Mouse (Mus musculus) frontal cortex, postnatal 14 days (tissue): ENCODE measurements around the gene Elmo1.

ENCODE experiments used
- DNase-seq, 2 experiments: peaks; one replicate each; pipeline ENCODE4 v3.0.0; 2022; ENCODE audit warnings: low spot score in 2 of 2

Elmo1 gene

DNA sequence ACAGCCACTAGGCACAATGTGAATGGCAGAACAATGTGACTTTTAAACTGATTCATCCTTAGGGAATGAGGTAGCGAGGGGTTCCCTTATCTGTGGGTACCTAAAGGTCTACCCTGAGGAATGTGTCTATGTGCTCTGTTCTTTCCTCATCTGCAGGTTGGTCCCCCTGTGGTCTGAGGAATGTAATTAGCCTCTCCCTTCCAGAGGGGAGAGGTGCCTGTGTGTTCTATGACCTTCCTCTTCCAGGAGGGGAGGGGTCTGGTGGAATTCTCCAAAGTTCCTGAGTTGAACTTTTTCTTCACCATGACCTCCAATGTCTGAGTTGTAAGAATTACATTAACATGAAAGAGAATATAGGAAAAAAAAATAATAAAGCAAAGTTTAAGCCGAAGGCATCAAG is 294.4 kb downstream of the Elmo1 start:
- DNase-seq, result no peak

DNA sequence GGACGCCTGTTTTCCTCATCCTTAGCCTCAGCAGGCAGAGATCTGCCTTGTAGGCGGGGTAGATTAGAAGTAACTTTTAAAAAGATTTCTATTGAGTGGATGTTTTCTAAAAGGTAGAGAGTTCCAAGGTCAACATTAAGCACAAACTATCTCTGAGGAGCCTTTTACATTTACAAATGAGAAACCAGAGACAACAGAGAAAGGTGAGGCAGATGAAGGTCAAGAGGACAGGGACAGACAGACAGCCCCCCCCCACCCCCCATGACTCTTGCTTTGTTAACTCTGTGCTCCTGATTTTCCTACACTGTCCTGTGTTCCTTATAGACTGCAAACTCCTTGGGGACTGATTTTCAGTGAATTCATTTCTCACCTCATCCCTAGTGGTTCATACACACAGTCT is 295.0 kb downstream of the Elmo1 start:
- no peak for DNase-seq

DNA sequence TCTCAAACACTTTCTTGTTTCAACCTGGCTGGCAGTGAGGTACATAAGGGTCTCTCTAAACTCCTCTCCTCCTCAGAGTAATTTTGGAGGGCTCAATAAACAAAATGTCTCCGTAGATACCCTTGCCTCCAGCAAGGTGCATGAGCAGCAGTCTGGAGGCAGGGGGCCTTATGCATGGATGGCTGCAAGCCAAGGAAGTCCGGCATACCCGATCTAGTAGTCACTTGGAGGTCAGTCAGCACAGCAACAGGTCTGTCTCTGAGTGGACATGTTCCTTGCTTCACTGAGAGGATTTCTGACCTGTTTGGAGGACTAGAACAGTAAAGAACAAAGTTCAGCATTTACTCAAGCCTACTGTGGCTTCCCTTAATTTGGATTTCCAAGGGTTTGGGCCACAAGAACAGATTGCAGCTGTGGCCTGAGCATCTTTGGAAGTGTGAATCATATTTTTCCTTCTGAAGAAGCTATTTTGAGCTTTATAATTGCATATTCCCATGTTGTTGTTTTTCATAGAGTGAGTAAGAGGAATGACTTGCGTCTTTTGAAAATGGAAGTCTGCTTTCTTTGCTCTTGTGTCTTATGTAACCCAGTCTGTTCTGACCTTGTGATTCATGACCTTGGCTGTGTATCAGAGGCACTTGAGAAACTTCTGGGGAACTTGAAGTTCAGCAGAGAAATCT is 296.2 kb downstream of the Elmo1 start:
- no peak for DNase-seq

DNA sequence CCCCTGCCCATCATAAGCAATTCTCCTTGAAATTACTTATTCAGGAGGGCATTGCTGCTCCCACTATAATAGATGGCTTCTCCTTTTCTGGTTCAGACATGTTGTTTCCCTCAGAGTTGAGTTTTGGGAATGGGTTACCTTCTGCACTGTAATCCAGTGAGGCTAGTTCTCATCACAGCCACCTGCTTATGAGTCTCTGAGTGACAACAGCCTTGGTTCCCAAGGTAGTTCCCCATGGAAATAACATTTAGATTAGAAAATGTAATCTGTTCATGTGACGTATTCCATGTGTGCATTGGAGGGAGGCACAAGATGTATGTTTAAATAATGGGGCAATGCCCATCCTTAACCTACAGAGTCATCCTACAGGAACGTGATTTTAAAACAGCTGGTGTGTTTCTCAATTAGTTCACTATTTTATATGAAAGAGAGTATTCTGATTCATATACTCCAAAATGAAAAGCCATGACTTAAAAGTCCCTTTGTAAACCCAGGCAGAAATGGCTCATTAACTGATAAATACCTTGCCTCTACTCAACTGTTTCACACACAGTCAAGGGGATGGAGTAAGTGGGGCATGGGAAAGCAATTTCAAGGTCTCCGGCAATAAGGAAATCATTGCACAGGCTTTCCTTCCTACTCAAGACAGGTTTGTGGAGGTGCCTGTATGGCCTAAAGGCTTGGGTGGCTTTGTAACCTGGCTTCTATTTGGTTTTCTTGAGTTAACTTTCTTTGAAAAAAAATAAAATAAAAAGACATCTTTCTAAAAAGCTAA is 302.6 kb downstream of the Elmo1 start:
- no peak for DNase-seq

DNA sequence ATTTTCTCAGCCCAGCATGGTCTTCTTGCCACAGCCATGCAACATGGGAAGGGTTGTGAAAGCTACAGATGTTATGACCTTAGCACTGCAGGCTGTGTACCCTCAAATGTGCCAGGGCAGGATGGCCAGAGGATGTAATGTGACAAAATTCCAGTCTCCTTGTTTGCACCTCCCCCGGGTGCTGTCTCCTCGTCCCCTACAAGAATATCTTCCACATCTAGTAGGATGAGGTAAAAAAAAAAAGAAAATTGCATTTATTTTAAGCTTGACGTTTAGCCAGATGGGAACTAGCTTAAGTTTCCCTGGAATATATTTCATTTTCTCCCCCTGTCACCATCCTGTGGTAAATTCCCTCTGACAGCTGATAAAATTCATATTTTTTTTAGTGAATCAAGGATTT is 307.3 kb downstream of the Elmo1 start:
- peak; percentile 11 to 25 for DNase-seq

DNA sequence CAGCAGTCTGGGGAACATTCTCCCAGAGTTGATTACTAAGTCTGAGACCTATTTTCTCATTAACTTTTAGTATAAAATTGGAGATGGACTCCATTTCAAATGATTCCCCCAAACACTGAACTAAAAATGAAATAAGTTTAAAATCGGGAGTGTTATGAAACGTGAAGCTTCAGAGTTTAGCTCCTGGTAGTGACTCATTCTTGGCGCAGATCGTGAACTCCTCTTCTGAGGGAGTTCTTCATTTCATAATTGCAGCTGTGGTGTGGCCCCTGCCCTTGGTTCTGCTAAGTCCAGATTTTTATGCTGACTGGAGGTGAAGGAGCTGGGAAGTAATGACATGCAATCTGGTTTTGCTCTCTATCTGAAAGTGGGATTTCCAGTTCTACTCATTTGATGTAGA is 307.9 kb downstream of the Elmo1 start:
- DNase-seq, result no peak

DNA sequence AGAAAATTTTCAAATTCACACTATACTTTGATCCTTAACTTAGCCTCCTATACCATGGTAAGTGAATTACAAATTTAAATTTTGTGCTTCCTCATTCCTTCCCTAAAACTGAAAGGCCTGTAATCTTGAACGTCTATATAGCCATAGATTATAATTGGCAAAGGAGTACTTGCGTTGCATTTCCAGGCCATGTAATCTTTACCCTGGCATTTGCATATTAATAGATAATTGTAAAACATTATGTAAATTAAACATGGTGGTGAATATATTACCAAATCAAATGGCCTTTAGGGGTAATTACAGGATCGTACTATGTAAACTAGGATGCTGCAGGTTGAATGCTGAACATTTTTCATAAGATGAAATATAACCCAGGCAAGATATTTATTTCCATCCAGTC is 314.1 kb downstream of the Elmo1 start:
- no peak for DNase-seq

DNA sequence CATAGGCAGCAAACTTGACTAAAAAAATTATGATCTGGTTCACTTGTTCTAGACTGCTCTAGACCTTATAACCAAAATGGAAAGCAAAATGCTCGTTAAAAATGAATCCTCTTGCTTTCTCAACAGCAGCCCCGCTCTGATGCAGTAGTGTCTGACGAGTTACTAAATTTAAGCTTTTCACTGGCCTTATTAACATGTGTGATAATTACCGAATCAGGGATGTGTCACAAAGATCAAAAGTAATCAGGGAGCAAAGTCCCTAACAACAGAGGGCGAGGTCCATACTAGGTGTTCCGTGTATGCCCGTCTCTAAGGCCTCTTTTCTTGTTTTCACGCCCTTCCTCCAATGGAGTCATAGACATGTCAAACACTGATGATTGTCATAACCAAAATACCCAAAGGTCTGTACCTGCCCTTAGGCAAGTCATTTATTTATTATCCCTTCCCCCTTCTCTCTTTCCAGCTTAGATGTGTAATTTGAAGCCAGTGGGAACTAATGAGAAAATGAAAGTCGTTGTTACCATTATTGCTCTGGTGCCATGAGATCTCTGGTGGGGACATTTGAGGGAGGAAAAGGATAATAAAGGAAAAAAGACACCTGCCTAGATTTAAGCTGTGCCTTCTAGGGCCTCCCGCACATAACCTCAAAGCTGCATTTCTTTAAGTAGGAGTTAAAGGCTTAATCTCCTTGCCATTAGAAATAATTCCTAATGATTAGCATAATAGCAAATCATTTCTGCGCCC is 316.2 kb downstream of the Elmo1 start:
- DNase-seq, result no peak

DNA sequence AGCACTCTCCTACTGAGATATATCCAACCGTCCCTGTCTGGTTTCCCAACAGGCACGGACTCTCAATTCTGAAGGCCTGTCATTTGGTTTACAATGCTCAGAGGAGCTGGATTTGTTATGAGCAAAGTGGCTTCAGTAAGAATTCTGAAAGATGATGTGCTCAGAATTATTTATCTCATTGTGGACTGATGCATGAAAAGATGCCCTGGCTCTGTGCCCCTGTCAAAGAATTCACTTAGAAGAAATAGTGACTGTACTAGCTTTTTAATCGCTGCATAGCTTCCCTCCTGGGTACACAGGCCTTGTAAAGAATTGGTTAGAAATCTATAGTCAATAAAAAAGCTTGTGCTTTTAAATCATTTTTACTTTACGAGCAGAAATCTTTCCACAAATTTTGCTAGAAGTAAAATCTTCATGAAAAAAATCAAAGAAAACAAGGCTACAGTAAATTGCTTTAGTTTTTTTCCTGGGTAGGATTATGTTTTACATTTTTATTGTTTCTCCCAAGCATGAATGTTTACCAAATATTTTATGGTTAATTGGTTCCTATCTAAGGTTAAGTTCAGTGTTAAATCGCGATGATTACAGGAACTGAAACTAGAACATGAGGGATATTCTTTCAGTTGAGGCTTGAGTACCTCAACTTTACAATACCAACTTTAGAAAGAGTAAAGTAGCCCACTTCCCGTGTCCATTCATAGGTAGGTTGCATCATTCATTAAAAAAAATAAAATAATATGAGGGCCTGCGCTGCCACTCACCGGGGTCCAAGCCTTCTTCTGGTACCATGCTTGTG is 320.1 kb downstream of the Elmo1 start:
- DNase-seq, result no peak

DNA sequence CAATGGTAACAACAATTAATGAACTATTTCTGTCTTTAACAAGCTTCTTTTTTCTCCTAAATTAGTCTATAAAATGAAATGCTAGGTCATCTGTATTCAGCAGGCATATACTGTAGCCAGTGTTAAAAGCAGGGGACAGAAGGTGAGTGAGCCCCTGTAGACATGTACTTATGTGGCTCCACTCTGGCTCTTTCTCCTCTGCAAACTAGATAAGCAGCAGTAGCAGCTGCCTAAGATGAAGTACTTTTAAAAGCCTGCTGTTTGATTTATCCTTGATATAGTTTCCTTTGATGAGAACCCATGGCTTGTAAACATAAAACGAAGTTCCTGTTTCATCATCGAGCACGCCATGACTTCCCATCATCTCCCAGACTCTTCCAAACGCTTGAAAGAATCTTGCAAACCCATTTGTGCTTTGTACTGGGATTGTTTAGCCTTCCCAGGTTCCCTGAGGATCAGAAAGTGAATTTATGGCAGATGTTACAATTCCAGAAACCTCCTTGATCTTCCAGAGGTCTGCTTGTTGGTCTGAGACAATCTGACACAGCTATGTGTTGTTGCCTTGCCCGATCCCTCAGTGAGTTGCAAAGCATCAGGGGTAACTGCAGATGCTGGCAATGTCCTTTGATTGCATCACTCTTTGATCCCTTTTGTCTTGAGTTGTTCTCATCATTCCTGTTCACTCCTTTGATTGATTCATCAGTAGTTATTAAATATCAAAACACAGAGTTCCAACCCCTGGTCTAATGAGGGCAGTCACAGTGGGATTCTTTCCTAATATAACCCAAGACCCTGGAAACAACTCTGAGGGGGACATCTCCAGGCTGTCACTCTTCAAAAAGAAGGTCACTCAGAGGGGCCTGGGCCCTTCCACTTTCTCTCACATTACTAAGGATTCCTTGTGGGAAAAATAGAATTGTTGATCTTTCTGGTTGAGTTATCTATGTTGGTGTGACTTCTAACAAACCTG is 326.6 kb downstream of the Elmo1 start:
- no peak for DNase-seq

DNA sequence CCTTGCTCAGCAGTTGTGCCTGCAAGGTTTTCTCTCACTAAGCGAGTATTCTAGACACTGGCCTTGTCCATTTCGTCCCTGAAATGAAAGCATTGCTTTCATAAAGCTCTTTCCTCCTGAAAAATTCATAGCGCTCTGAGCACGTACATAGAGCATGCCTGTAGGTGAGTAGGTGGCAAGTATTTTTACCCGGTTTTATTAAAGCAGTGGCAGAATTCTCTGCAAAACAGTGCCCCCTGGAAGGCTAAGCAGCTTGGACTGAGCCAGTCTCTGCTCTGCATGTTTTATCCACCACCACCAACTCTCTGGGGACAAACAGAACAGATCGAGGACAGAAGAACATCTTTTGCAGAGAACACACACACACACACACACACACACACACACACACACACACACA is 340.6 kb downstream of the Elmo1 start:
- DNase-seq, result peak in 1 of 2 experiments; percentile 11

DNA sequence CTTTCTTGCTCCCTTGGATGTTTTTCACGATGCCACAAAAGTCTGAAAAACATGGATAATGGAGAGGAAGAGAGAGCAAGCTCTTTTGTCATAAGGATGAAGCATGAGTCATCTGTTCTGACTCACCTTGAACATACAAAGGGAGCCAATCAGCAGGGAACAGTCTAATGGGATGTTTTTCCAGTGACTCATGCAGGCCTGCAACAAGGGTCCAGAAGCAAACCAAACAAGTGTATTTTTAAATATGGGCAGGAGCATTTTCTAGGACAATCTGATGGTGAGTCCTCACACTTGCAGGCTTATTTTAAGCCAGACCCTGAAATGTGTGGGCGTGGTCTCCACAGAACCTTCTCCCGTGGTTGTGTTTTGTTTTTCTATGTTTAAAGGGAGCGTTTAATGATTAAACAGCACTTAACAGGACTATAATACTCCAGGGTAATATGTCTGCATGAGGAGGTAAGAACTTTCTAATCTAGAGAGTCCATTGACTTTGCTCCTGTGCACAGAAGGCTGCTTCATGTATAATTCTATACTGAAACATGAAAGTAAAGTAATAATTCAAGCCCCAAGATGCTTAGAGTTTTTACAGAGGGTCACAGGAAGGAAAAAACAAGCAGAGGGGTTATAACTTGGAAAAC is 342.9 kb downstream of the Elmo1 start:
- DNase-seq, result no peak

DNA sequence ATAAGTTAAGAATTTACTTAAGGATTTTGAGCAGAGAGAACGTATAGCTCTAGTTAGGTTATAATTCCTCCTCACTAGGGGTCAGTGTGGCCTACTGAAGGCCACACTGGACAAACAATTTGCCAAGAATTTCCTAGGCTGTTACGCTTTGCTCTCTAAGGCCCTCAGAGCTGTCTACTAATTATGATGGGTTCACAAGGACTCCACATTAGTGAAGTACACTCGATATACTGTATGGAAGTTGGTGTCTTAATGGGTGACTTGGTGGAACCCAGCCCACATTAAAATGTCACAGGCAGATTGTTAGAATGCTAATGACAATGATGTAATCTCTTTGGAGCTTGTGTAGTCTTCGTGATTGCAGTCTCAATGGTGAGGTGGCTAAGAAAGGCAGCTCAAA is 343.7 kb downstream of the Elmo1 start:
- DNase-seq, result no peak

DNA sequence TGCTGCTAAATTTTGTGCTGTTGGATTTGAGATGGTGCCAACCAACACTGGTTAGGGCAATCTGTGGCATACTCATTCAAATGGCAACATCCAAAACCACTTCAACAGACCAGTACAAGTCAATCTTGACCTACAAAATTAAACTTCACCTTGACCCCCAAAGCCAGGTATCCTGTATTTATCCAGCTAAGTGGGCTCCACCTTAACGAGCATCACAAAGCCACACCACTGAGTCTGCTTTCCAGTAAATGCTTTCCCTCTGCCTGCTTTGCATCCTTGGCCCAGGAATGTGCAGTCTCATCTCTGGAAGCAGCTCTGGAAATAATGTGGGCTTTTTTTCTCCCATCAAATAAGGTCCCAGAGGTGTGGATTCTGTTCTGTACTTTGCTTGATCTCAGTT is 349.1 kb downstream of the Elmo1 start:
- DNase-seq, result no peak

DNA sequence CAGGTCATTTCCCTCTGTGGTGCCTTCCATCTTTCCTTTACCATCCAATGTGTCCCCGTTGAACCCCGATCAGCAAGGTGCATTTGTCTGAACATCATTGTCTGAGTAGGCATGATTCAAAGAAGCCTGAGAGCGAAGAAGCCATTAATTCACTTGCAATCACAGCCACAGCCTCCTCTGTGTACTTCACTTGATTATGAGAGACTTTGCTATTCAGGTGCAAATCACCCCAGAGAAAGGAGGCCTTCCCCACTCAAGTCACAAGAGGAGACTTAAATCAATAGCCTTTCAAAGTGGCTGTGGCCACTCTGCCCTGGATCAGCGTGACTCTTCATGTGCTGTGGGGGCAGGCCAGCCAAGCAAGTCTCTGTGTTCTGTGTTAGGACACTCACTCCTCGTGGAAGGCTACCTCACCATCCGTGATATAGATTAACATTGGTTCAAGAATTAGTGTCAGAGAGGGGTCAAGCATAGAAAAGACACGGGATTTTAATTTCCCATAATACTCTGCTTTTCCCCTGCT is 360.5 kb downstream of the Elmo1 start:
- no peak for DNase-seq

DNA sequence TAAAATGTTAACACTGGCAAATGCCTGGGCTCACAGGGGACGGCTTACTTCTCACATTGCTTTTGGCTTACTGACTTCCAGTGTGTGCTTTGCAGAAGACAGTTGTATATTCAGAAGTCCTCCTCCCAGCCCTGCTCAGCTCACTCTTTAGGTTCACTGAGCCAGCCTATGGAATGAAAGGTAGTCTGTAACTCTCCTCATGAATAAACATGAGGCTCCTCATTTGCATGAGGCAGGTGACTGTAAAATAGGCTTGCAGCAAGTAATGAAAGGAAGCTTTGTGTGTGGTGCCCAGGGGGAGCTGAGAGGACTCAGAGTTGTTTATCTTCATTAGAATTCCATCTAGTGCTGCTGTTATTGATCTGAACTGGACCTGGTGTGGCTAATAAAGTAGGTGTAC is 364.0 kb downstream of the Elmo1 start:
- no peak for DNase-seq

DNA sequence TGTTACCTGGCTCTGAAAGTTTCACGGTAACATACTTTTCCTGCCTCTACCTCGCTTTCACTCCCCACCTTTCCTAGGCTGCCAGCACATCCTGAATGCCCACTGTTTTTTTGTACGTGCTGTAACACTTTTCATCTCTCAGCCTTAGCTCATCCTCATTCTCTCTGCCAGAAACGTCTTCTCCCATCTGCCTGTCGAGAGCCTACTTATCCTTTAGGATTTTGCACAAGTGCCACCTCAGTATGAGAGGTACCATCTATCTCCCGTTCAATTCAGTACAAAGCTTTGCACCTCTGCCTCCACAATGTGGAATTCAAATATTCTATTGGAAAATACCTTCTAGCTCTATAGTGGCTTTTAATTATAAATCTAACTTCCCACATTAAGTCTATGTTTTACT is 369.7 kb downstream of the Elmo1 start:
- no peak for DNase-seq

DNA sequence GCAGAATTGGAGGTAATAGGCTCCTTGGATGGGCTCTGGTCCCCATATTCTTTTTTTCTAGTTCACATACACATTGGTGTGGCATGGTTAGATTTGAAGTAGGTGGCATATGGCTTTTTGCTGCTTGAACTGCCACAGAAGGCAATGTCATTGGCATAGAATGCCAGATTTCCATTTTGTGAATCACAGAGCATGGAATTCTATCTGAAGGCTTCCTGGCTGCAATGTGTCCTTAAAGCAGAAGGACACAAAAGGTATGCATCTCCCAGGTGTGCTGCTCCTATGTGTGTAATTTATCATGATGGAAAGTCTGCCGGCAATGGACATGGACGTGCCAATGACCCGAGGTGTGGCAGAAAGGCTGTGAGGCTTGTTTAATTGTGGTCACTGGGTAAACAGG is 371.2 kb downstream of the Elmo1 start:
- DNase-seq, result no peak

DNA sequence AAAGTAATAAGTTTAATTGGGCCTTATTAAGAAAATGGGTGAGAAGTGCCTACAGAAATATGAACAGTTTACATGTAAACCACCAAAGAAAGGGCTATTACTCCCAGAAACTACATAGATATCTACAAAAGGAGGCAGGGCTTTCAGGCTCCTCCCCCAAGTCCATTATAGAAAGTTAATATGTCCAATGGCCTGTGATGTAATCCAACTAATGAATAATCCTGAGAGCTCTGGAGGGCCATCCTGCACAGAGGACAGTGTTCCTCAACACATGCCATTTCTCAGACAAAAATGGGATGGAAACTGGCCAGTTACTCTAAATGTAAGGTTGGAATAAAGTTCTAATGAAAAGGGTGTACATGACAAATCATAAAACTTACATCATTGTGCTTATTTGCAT is 373.8 kb downstream of the Elmo1 start:
- DNase-seq, result no peak

DNA sequence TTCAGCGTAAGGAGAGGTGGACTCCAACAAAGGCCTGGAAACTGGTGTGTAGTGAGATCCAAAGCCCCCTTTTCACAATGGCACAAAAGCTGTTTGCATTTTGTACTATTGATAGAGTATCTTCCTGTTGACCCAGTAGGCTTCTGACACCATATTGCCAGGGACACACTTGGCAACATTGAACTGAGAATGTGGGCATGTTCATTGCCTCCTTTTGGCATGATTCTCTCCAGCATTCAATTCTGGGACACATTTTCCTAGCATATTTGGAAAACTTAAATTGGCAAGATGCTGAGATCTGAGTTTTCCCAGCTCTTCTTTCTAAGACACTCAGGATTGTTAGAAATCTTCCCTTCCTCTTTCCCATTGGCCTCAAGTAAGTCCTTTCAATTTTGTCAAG is 377.0 kb downstream of the Elmo1 start:
- no peak for DNase-seq
